Mouse (Mus musculus) urinary bladder, postnatal 36 days (tissue): ENCODE data around the gene Gm3002.
"Not testable (repeated sequence)": the region's sequence is repeated elsewhere in the genome, so short reads cannot be mapped to it uniquely, and the experiment has no call there.

Experiments used
- DNase-seq, 2 experiments: peaks; one replicate each; pipeline ENCODE4 v3.0.0; 2022; ENCODE audit warnings: low spot score in 2 of 2, mixed read lengths in 1 of 2

Gene Gm3002

GRCm38 (mm10) chr14:3809774-3810173, at the start of gene Gm3002:
TSS of gene Gm3002 (plus strand) at chr14:3810074.
- not testable (repeated sequence) for DNase-seq

GRCm38 (mm10) chr14:3845945-3846344, 36.1 kb downstream of the Gm3002 start, which contains the start of gene Gm3033:
TSS of gene Gm3033 (plus strand) at chr14:3846245.
- not testable (repeated sequence) for DNase-seq

GRCm38 (mm10) chr14:3883872-3884271, 74.0 kb downstream of the Gm3002 start, which contains the start of gene Gm2916:
TSS of gene Gm2916 (plus strand) at chr14:3884172.
- not testable (repeated sequence) for DNase-seq

- not testable (repeated sequence) for DNase-seq
These were observed 121.6 kb downstream of the Gm3002 start, which contains the start of gene Gm3029 for GRCm38 (mm10) chr14:3931456-3931855. TSS of gene Gm3029 (plus strand) at chr14:3931756.

- not testable (repeated sequence) for DNase-seq
These were observed 153.4 kb downstream of the Gm3002 start, which contains the start of gene Gm3095 for GRCm38 (mm10) chr14:3963247-3963646. TSS of gene Gm3095 (plus strand) at chr14:3963547.

GRCm38 (mm10) chr14:3998094-3998493, 188.2 kb downstream of the Gm3002 start, which contains the start of gene Gm3099:
TSS of gene Gm3099 (plus strand) at chr14:3998394.
- DNase-seq, result not testable (repeated sequence)
